Mouse (Mus musculus) bone marrow, adult 2 months (tissue): Measurements from ENCODE around the gene Zfp90. TPM values are rescaled to one million over a fixed set of nuclear protein-coding genes. Genes with fewer than 3 reads are reported as not detected.

Source experiments
- H3K27ac ChIP-seq: fragments of 200-500 bp; 2 replicates; pipeline ENCODE4 v1.5.1; 2012; ENCODE audit warnings: low read depth, mild to moderate bottlenecking, control low read depth, inconsistent platforms, low read length; ENCODE audit not compliant: control insufficient read depth, poor library complexity, insufficient read depth
- H3K4me1 ChIP-seq: fragments of 200-500 bp; 2 replicates; pipeline ENCODE4 v1.6.1; 2011; ENCODE audit warnings: low read length; ENCODE audit not compliant: control insufficient read depth, insufficient read depth
- H3K4me3 ChIP-seq: fragments of 200-500 bp; replicated peaks from 2 replicates; pipeline ENCODE3; 2011; ENCODE audit warnings: mild to moderate bottlenecking, low read depth, low read length, control low read depth; ENCODE audit not compliant: control insufficient read depth
- CTCF ChIP-seq: fragments of 200-500 bp; IDR thresholded peaks from 2 replicates; pipeline ENCODE4 v1.5.1; 2011; ENCODE audit warnings: low read length, control low read depth; ENCODE audit not compliant: control insufficient read depth, insufficient read depth
- POLR2A ChIP-seq: fragments of 200-500 bp; IDR thresholded peaks from 2 replicates; pipeline ENCODE4 v1.6.1; 2011; ENCODE audit warnings: low read depth, mild to moderate bottlenecking, control low read depth, low read length, borderline replicate concordance; ENCODE audit not compliant: control insufficient read depth
- WGBS: fragments of 180-500 bp; shearing (Covaris S2); methylation state at CpG from one replicate; pipeline ENCODE4 v1.1.7; 2018; 5-methylcytosine and 5-hydroxymethylcytosine counted together
- polyA plus RNA-seq: library from polyadenylated mRNA; stranded (reverse); fragments of >200 nt; gene quantifications from 2 replicates; pipeline ENCODE4 v1.2.4, GENCODE M21; 2011; ENCODE audit warnings: low replicate concordance; ENCODE audit not compliant: missing spikeins, insufficient read depth, insufficient read length

Gene Zfp90
- polyA plus RNA-seq, 1 experiment = 10.6 TPM

- no peaks in the 10 kb centered on the region; the same call in 1 of the 2 replicates for H3K4me1 ChIP-seq
- H3K27ac ChIP-seq = no peak overlapping the region
- no peak for TF ChIP-seq POLR2A
- no peak for TF ChIP-seq CTCF
- no peak overlapping the region for H3K4me3 ChIP-seq
- 72% methylated on average over 9 of the region's 9 CpGs for WGBS
Measured at GRCm38 (mm10) chr8:106387801-106388415, 27.2 kb upstream of the Zfp90 start.

DNA sequence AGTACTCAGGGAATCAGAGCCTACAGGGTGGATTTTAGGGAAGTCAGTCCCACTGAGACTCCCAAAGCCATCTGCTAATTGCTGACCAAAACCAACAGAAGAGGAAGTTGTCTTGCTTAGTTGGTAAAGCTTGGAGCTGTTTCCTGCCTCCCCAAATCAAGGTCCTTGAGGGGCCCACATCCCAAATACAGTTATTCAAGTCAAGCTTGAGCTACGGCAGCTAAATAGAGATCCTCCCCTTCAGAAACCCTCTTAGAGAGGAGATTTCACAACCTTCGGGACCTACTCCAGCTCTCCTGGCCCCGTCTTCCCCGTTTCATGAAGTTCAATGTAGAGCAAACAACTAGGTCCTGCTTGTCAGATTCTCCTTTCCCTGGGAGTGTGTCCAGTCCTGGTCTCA lies 20.6 kb upstream of the Zfp90 start:
- Histone ChIP-seq H3K4me1 (peaks cover 2% of the 10 kb centered on the region), H3K27ac (no peak overlapping the region; the same call in 1 of the 2 replicates), H3K4me3 (no peak overlapping the region)
- no peak for TF ChIP-seq POLR2A
- TF ChIP-seq CTCF = no peak
- WGBS = 16% methylated on average over 4 of the region's 4 CpGs

DNA sequence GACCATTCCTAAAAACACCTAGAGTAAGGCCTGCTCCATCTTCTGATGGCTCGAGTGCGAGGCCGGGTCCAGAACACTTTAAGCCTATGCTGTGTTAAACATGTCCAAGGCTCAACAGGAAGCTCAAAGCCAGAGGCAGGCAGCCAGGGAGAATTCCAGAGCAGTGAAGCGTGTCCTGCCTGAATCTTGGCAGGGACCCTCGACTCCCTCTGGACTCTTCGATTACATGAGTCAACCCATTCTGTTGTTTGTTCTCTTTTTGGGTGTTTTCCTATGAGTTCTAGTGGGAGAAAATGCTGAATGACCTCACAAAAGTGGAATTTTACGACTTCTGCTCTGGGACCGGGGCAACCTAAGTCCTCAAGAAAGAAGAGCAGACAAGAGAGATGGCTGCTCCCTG lies 15.4 kb upstream of the Zfp90 start:
- no peak for TF ChIP-seq CTCF
- no peak for TF ChIP-seq POLR2A
- 61% methylated on average over 8 of the region's 8 CpGs for WGBS
- H3K27ac ChIP-seq = no peak overlapping the region
- peaks cover under 1% of the 10 kb centered on the region for H3K4me1 ChIP-seq
- H3K4me3 ChIP-seq = no peak overlapping the region

DNA sequence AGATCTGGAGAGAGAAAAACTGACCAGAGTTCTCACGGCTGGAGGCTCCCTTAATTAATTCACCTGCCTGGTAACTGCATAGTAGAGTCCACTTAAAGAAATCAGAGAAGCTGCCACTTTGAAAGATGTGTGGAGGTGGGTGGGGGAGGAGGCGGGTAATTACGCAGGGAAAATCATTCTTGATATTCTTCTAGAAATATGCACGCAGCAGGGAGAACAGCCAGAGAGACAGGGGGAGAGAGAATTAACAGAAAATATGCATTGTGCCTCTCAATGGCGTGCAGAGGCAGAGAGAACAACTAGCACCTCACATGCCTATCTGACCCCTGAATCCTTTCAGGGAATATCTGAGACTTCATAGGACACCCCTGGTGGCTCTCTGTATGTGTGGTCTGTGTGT lies 14.9 kb upstream of the Zfp90 start:
- WGBS = 60% methylated on average over 5 of the region's 5 CpGs
- Histone ChIP-seq H3K4me1 (no peaks in the 10 kb centered on the region; the same call in 1 of the 2 replicates), H3K4me3 (no peak overlapping the region), H3K27ac (no peak overlapping the region)
- TF ChIP-seq CTCF (no peak), POLR2A (no peak)

DNA sequence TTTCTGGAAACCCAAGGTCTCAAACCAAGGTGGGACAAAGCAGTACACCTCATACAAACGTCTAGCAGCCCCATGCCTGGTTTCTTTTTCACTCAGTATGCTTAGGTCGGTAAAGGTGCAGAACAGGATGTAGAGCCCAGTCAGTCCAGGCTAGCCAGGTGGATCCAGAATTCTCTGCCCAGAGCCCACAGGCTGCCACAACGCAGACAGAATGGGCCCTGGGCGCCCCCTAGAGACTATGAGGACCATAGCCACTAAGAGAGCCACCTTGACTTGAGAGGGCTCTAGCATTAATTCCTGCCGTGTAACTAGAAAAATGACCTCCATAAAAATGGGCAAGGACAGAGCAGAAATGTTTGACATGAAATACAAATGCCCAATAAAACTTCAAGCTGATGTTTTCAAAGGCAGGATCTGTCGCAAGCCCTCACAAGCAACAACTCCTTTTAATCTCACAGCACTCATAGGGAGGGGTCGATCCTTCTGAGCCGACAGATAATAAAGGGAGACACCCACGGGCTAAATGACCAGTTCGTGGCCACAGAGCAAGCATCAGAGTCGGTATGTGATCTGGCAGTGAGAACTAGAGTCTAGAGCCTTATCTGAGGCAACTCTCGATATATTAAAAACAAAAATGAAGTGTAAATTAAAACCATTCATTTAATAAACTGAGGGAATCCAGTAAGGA lies 11.7 kb upstream of the Zfp90 start:
- H3K4me3 ChIP-seq = no peak overlapping the region

GRCm38 (mm10) chr8:106404825-106405224 lies 10.3 kb upstream of the Zfp90 start:
- no peak overlapping the region for H3K27ac ChIP-seq
- H3K4me1 ChIP-seq = no peaks in the 10 kb centered on the region
- 73% methylated on average over 3 of the region's 3 CpGs for whole genome bisulfite sequencing
- TF ChIP-seq CTCF (no peak), POLR2A (no peak)
- H3K4me3 ChIP-seq = no peak overlapping the region

More for the DNA sequence above, 11.7 kb upstream of the Zfp90 start:
- WGBS = 34% methylated on average over 12 of the region's 12 CpGs
- TF ChIP-seq CTCF (peak; percentile 48), POLR2A (no peak)
- Histone ChIP-seq H3K27ac (no peak overlapping the region), H3K4me1 (no peaks in the 10 kb centered on the region)

DNA sequence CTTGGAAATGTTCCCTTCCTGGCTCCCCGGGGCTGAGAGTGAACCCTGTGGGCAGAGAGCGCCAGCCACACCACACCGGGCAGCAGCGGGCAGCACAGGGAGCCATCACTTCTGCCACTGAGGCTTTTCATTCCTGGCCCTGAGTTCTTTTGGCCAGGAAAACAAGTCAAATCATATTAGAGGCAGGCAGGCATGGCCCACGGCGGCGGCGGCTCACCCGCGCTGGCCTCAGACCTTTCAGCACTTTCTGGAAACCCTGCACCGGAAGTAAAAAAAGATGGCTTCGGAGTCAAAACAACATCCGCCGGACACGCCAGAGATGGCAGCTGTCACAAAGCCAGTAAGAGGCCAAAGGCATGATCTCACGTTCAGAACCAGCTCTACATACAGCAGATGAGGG lies 9.3 kb upstream of the Zfp90 start:
- 80% methylated on average over 16 of the region's 16 CpGs for WGBS
- Histone ChIP-seq H3K4me3 (no peak overlapping the region), H3K4me1 (no peaks in the 10 kb centered on the region), H3K27ac (no peak overlapping the region)
- TF ChIP-seq POLR2A (no peak), CTCF (no peak)

- H3K4me1 ChIP-seq = peaks cover 2% of the 10 kb centered on the region; the same call in 1 of the 2 replicates
- TF ChIP-seq CTCF (no peak), POLR2A (no peak)
- no peak overlapping the region for H3K27ac ChIP-seq
- no peak overlapping the region for H3K4me3 ChIP-seq
- WGBS = 16% methylated on average over 7 of the region's 7 CpGs
Measured at GRCm38 (mm10) chr8:106410055-106410454, 5.1 kb upstream of the Zfp90 start.

DNA sequence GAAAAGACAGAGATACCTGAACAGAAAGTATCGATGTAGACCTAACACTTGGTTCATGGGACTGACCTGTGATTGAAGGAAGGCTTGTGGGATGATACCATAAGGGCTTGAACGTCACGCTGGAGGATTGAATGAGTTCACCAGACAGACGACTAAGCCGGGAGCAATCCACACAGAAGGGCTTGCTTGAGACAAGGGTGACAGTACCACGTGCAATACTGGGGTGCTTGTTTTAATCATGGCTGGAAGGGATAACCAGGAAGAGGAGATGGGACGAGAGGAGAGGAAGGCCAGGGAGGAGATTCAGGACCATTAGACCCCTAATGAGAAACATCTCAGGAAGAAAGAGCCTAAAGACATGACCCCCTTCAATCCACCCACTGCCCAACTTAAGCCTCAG lies 4.6 kb upstream of the Zfp90 start:
- Histone ChIP-seq H3K27ac (no peak overlapping the region), H3K4me3 (no peak overlapping the region), H3K4me1 (peaks cover 2% of the 10 kb centered on the region; the same call in 1 of the 2 replicates)
- 66% methylated on average over 7 of the region's 7 CpGs for WGBS
- TF ChIP-seq POLR2A (no peak), CTCF (no peak)
